Mouse (Mus musculus): Measurements from ENCODE around the gene Map10. TPM values are rescaled to one million over a fixed set of nuclear protein-coding genes. Genes with fewer than 3 reads are reported as not detected.
A peak's percentile ranks its signal among the peaks of the same experiment; 100 is the strongest.

The Map10 gene
- total and polyA plus RNA-seq, 2 experiments from 2014 or later = 6.9 to 11.0 TPM

- H3K27me3 ChIP-seq (ENCODE audit: insufficient read depth, low read length) = no peaks in the 10 kb centered on the region
- no peak overlapping the region for H3K4me2 ChIP-seq (ENCODE audit: low read depth, low read length, poor library complexity, severe bottlenecking)
- DNase-seq (ENCODE audit: low spot score) (no peak), ATAC-seq (ENCODE audit: low FRiP score) (no peak)
- WGBS = 6% methylated on average over 2 of the region's 2 CpGs
- H3K36me3 ChIP-seq (ENCODE audit: insufficient read depth, low read length) = no peaks in the 10 kb centered on the region
- H3K9me3 ChIP-seq (ENCODE audit: low read length) = peaks cover 4% of the 10 kb centered on the region
- peaks cover 7% of the 10 kb centered on the region; the same call in 1 of the 2 replicates for H3K4me1 ChIP-seq (ENCODE audit: insufficient read depth, low read length)
- no peak overlapping the region; the same call in 1 of the 2 replicates for H3K9ac ChIP-seq (replicated peaks; ENCODE audit: low read length, poor library complexity, severe bottlenecking)
- TF ChIP-seq CTCF (IDR thresholded peaks at IDR 0.05) = no peak
- no peak overlapping the region for H3K4me3 ChIP-seq (ENCODE audit: low read depth, low read length)
- H3K27ac ChIP-seq (ENCODE audit: low read depth, low read length) = no peak overlapping the region
Measured at GRCm38 (mm10) chr8:125665876-125666186, 3.8 kb upstream of the Map10 start.

GRCm38 (mm10) chr8:125666201-125666600 lies 3.4 kb upstream of the Map10 start:
- 8% methylated on average over 5 of the region's 5 CpGs for WGBS
- Histone ChIP-seq H3K4me2 (ENCODE audit: low read depth, low read length, poor library complexity, severe bottlenecking) (no peak overlapping the region), H3K27ac (ENCODE audit: low read depth, low read length) (no peak overlapping the region), H3K9ac (replicated peaks; ENCODE audit: low read length, poor library complexity, severe bottlenecking) (no peak overlapping the region; the same call in 1 of the 2 replicates), H3K4me1 (ENCODE audit: insufficient read depth, low read length) (peaks cover 7% of the 10 kb centered on the region; the same call in 1 of the 2 replicates), H3K36me3 (ENCODE audit: insufficient read depth, low read length) (no peaks in the 10 kb centered on the region), H3K9me3 (ENCODE audit: low read length) (peaks cover 7% of the 10 kb centered on the region), H3K27me3 (ENCODE audit: insufficient read depth, low read length) (no peaks in the 10 kb centered on the region), H3K4me3 (ENCODE audit: low read depth, low read length) (no peak overlapping the region)
- DNase-seq (ENCODE audit: low spot score) (no peak), ATAC-seq (ENCODE audit: low FRiP score) (no peak)
- TF ChIP-seq CTCF (IDR thresholded peaks at IDR 0.05) = no peak

GRCm38 (mm10) chr8:125667248-125667647 lies 2.4 kb upstream of the Map10 start:
- Histone ChIP-seq H3K4me1 (ENCODE audit: insufficient read depth, low read length) (peaks cover 7% of the 10 kb centered on the region; the same call in 1 of the 2 replicates), H3K4me3 (ENCODE audit: low read depth, low read length) (no peak overlapping the region), H3K4me2 (ENCODE audit: low read depth, low read length, poor library complexity, severe bottlenecking) (no peak overlapping the region), H3K36me3 (ENCODE audit: insufficient read depth, low read length) (no peaks in the 10 kb centered on the region), H3K9ac (replicated peaks; ENCODE audit: low read length, poor library complexity, severe bottlenecking) (no peak overlapping the region), H3K27ac (ENCODE audit: low read depth, low read length) (no peak overlapping the region), H3K9me3 (ENCODE audit: low read length) (peaks cover 15% of the 10 kb centered on the region), H3K27me3 (ENCODE audit: insufficient read depth, low read length) (no peaks in the 10 kb centered on the region)
- no peak for TF ChIP-seq CTCF (IDR thresholded peaks at IDR 0.05)
- DNase-seq (ENCODE audit: low spot score) (no peak), ATAC-seq (ENCODE audit: low FRiP score) (no peak)
- 72% methylated on average over 2 of the region's 2 CpGs for WGBS

- DNase-seq (ENCODE audit: low spot score) (no peak), ATAC-seq (ENCODE audit: low FRiP score) (no peak)
- 76% methylated on average over 14 of the region's 14 CpGs for WGBS
- Histone ChIP-seq H3K27me3 (ENCODE audit: insufficient read depth, low read length) (no peaks in the 10 kb centered on the region), H3K36me3 (ENCODE audit: insufficient read depth, low read length) (no peaks in the 10 kb centered on the region), H3K4me1 (ENCODE audit: insufficient read depth, low read length) (peaks cover 5% of the 10 kb centered on the region; the same call in 1 of the 2 replicates), H3K27ac (ENCODE audit: low read depth, low read length) (peak overlapping the region; percentile 75; the same call in 1 of the 2 replicates), H3K9ac (replicated peaks; ENCODE audit: low read length, poor library complexity, severe bottlenecking) (no peak overlapping the region), H3K9me3 (ENCODE audit: low read length) (peaks cover 15% of the 10 kb centered on the region), H3K4me3 (ENCODE audit: low read depth, low read length) (peak overlapping the region; percentile 46; the same call in 1 of the 2 replicates), H3K4me2 (ENCODE audit: low read depth, low read length, poor library complexity, severe bottlenecking) (peak overlapping the region; percentile 82; the same call in 1 of the 2 replicates)
- peak; percentile 26; the same call in 1 of the 2 replicates for TF ChIP-seq CTCF (IDR thresholded peaks at IDR 0.05)
Measured at GRCm38 (mm10) chr8:125669159-125669699, 389 bp upstream of the Map10 start.

GRCm38 (mm10) chr8:125670420-125670819 lies 802 bp downstream of the Map10 start:
- Histone ChIP-seq H3K4me3 (ENCODE audit: low read depth, low read length) (peak overlapping the region; percentile 46; the same call in 1 of the 2 replicates), H3K27me3 (ENCODE audit: insufficient read depth, low read length) (no peaks in the 10 kb centered on the region), H3K4me1 (ENCODE audit: insufficient read depth, low read length) (peaks cover 5% of the 10 kb centered on the region; the same call in 1 of the 2 replicates), H3K4me2 (ENCODE audit: low read depth, low read length, poor library complexity, severe bottlenecking) (peak overlapping the region; percentile 82), H3K9me3 (ENCODE audit: low read length) (peaks cover 15% of the 10 kb centered on the region), H3K36me3 (ENCODE audit: insufficient read depth, low read length) (no peaks in the 10 kb centered on the region), H3K27ac (ENCODE audit: low read depth, low read length) (no peak overlapping the region), H3K9ac (replicated peaks; ENCODE audit: low read length, poor library complexity, severe bottlenecking) (no peak overlapping the region)
- DNase-seq (ENCODE audit: low spot score) (no peak), ATAC-seq (ENCODE audit: low FRiP score) (no peak)
- WGBS = 96% methylated on average over 6 of the region's 6 CpGs
- no peak for TF ChIP-seq CTCF (IDR thresholded peaks at IDR 0.05)

GRCm38 (mm10) chr8:125670906-125671305 lies 1.3 kb downstream of the Map10 start:
- Histone ChIP-seq H3K4me3 (ENCODE audit: low read depth, low read length) (no peak overlapping the region), H3K36me3 (ENCODE audit: insufficient read depth, low read length) (no peaks in the 10 kb centered on the region), H3K27me3 (ENCODE audit: insufficient read depth, low read length) (no peaks in the 10 kb centered on the region), H3K4me1 (ENCODE audit: insufficient read depth, low read length) (peaks cover 5% of the 10 kb centered on the region; the same call in 1 of the 2 replicates), H3K9me3 (ENCODE audit: low read length) (peaks cover 15% of the 10 kb centered on the region), H3K27ac (ENCODE audit: low read depth, low read length) (no peak overlapping the region), H3K4me2 (ENCODE audit: low read depth, low read length, poor library complexity, severe bottlenecking) (no peak overlapping the region), H3K9ac (replicated peaks; ENCODE audit: low read length, poor library complexity, severe bottlenecking) (no peak overlapping the region)
- 97% methylated on average over 9 of the region's 9 CpGs for WGBS
- ATAC-seq (ENCODE audit: low FRiP score) (no peak), DNase-seq (ENCODE audit: low spot score) (no peak)
- TF ChIP-seq CTCF (IDR thresholded peaks at IDR 0.05) = no peak
